Mouse (Mus musculus) neural tube, embryonic 12.5 days (tissue): Measurements from ENCODE around the gene Ltf. TPM values are rescaled to one million over a fixed set of nuclear protein-coding genes. Genes with fewer than 3 reads are reported as not detected.

Experiments
- ATAC-seq: fragments of 200-750 bp; cut with Nextera tagmentation; 2 replicates; pipeline ENCODE4 v1.8.0; 2017; ENCODE audit warnings: low read depth, mild to moderate bottlenecking, moderate TSS enrichment, moderate library complexity; ENCODE audit not compliant: low FRiP score
- H3K27ac ChIP-seq: fragments of 300-500 bp; sonication (generic); 2 replicates; pipeline ENCODE4 v1.5.1; 2016
- H3K27me3 ChIP-seq: fragments of 300-500 bp; sonication (generic); replicated peaks from 2 replicates; pipeline ENCODE4 v1.6.1; 2016; ENCODE audit warnings: mild to moderate bottlenecking
- H3K36me3 ChIP-seq: fragments of 300-500 bp; sonication (generic); 2 replicates; pipeline ENCODE4 v1.6.1; 2016; ENCODE audit warnings: mild to moderate bottlenecking
- H3K4me1 ChIP-seq: fragments of 300-500 bp; sonication (generic); 2 replicates; pipeline ENCODE4 v1.6.1; 2016
- H3K4me2 ChIP-seq: fragments of 300-500 bp; sonication (generic); replicated peaks from 2 replicates; pipeline ENCODE4 v1.6.1; 2016; ENCODE audit warnings: mild to moderate bottlenecking
- H3K4me3 ChIP-seq: fragments of 300-500 bp; sonication (generic); 2 replicates; pipeline ENCODE4 v1.5.1; 2016
- H3K9ac ChIP-seq: fragments of 300-500 bp; sonication (generic); 2 replicates; pipeline ENCODE4 v1.6.1; 2016; ENCODE audit warnings: mild to moderate bottlenecking
- H3K9me3 ChIP-seq: fragments of 300-500 bp; sonication (generic); 2 replicates; pipeline ENCODE4 v1.6.1; 2016; ENCODE audit warnings: mild to moderate bottlenecking
- WGBS: fragments of 180-500 bp; shearing (Covaris S2); methylation state at CpG from one replicate; pipeline ENCODE4 v1.1.7; 2016; 5-methylcytosine and 5-hydroxymethylcytosine counted together
- polyA plus RNA-seq: library from polyadenylated mRNA; unstranded; fragments of >200 nt; fragmentation: Nextera tagmentation; extraction: Ambion mirVana; gene quantifications from 2 replicates; pipeline ENCODE4 v1.2.1, GENCODE M21; 2016

Gene Ltf
- 1.2 and 2.2 TPM in 2 replicates for polyA plus RNA-seq

GRCm38 (mm10) chr9:111019022-111019421 is at the start of gene Ltf:
Ltf (plus strand) TSS chr9:111019271.
- no peak for ATAC-seq
- H3K4me3 ChIP-seq, result no peak within 1 kb of the TSS
- no peak within 1 kb of the TSS for H3K27ac ChIP-seq
- 79% methylated on average over 5 of the region's 5 CpGs for WGBS
- H3K9ac ChIP-seq, result no peak within 1 kb of the TSS
- no peaks in the 10 kb centered on the region for H3K9me3 ChIP-seq
- H3K4me1 ChIP-seq, result no peaks in the 10 kb centered on the region
- no peaks in the 10 kb centered on the region for H3K27me3 ChIP-seq
- no peaks in the 10 kb centered on the region for H3K36me3 ChIP-seq
- no peak within 1 kb of the TSS for H3K4me2 ChIP-seq

GRCm38 (mm10) chr9:110979411-110979810 is 39.7 kb upstream of the Ltf start:
- Histone ChIP-seq H3K36me3 (no peaks in the 10 kb centered on the region), H3K27me3 (no peaks in the 10 kb centered on the region), H3K4me2 (no peak overlapping the region), H3K9ac (no peak overlapping the region), H3K27ac (no peak overlapping the region), H3K4me3 (no peak overlapping the region), H3K9me3 (no peaks in the 10 kb centered on the region), H3K4me1 (no peaks in the 10 kb centered on the region)
- no peak for ATAC-seq
- WGBS, result 93% methylated on average over 11 of the region's 11 CpGs

- no peaks in the 10 kb centered on the region for H3K27me3 ChIP-seq
- no peak for ATAC-seq
- 63% methylated on average over 4 of the region's 4 CpGs for WGBS
- no peak overlapping the region for H3K4me3 ChIP-seq
- no peak overlapping the region for H3K9ac ChIP-seq
- no peak overlapping the region for H3K4me2 ChIP-seq
- H3K27ac ChIP-seq, result no peak overlapping the region
- H3K36me3 ChIP-seq, result no peaks in the 10 kb centered on the region
- H3K4me1 ChIP-seq, result no peaks in the 10 kb centered on the region
- H3K9me3 ChIP-seq, result no peaks in the 10 kb centered on the region
These were observed 36.7 kb upstream of the Ltf start for GRCm38 (mm10) chr9:110982351-110982750.

DNA sequence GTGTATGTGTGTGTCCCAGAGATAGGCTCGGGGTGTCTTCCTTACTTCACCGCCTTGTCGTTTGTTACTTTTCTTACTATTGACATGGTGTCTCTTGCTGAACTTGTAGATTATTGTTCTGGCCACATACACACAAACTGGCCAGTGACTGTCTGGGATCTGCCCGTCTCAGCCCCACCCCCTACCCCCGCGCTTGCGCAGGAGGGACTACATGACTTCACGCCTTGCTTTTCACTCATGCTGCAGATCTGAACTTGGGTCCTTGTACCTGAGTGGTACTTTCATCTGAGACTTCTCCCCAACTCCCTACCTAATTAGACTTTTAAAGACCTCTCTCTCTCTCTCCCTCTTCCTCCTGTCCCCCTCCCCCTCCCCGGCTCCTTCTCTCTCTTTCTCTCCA is 35.0 kb upstream of the Ltf start:
- no peaks in the 10 kb centered on the region for H3K27me3 ChIP-seq
- WGBS, result 94% methylated on average over 9 of the region's 9 CpGs
- no peak for ATAC-seq
- H3K4me2 ChIP-seq, result no peak overlapping the region
- no peak overlapping the region for H3K27ac ChIP-seq
- H3K9me3 ChIP-seq, result no peaks in the 10 kb centered on the region
- H3K4me3 ChIP-seq, result no peak overlapping the region
- H3K36me3 ChIP-seq, result no peaks in the 10 kb centered on the region
- H3K9ac ChIP-seq, result no peak overlapping the region
- no peaks in the 10 kb centered on the region for H3K4me1 ChIP-seq

GRCm38 (mm10) chr9:110985541-110985940 is 33.5 kb upstream of the Ltf start:
- H3K9me3 ChIP-seq, result no peaks in the 10 kb centered on the region
- no peak overlapping the region for H3K9ac ChIP-seq
- no peak overlapping the region for H3K4me3 ChIP-seq
- no peaks in the 10 kb centered on the region for H3K27me3 ChIP-seq
- H3K4me1 ChIP-seq, result no peaks in the 10 kb centered on the region
- ATAC-seq, result no peak
- no peaks in the 10 kb centered on the region for H3K36me3 ChIP-seq
- H3K4me2 ChIP-seq, result no peak overlapping the region
- no peak overlapping the region for H3K27ac ChIP-seq
- 94% methylated on average over 5 of the region's 5 CpGs for WGBS

DNA sequence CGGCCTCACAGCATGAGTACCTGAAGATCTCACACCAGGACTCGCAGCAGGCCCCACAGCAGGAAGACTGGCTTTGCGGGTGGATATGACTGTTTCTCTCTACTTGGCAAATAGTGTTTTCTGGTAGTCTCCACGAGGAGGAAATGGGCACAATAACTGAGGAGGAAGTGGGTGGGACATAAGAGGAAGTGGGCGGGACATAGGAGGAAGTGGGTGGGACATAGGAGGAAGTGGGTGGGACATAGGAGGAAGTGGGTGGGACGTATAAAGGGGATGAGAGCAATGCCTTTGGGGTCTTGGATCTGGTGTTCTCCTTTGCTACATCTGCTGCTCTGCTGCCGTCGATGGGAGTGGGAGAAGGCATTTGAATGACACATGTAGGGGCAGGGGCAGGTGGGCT is 33.1 kb upstream of the Ltf start:
- Histone ChIP-seq H3K27me3 (no peaks in the 10 kb centered on the region), H3K27ac (no peak overlapping the region), H3K36me3 (no peaks in the 10 kb centered on the region), H3K4me2 (no peak overlapping the region), H3K9me3 (no peaks in the 10 kb centered on the region), H3K4me3 (no peak overlapping the region), H3K4me1 (no peaks in the 10 kb centered on the region), H3K9ac (no peak overlapping the region)
- WGBS, result 88% methylated on average over 8 of the region's 8 CpGs
- ATAC-seq, result no peak

DNA sequence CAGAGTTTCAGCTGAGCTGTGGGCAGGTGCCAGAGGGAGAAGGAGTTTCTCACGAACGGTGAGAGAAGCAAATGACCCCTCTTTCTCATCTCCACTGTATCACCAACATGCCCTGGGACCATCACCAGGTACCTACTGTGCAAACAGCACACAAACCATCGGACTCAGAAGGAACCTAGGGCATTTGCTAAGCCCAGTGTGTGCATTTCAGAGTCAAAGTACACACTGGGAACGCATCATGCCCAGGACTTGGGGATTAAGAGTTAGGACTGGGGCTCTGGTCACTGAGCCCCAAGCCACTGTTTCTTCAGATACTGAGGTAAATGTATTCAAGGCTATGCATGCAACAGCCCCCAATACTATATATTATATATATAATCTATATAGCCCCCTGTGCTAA is 31.7 kb upstream of the Ltf start:
- ATAC-seq, result no peak
- Histone ChIP-seq H3K4me2 (no peak overlapping the region), H3K9ac (no peak overlapping the region), H3K4me1 (no peaks in the 10 kb centered on the region), H3K27me3 (no peaks in the 10 kb centered on the region), H3K27ac (no peak overlapping the region), H3K4me3 (no peak overlapping the region), H3K36me3 (no peaks in the 10 kb centered on the region), H3K9me3 (no peaks in the 10 kb centered on the region)
- 80% methylated on average over 4 of the region's 4 CpGs for WGBS

GRCm38 (mm10) chr9:110988078-110988477 is 31.0 kb upstream of the Ltf start:
- no peaks in the 10 kb centered on the region for H3K36me3 ChIP-seq
- no peaks in the 10 kb centered on the region for H3K9me3 ChIP-seq
- H3K4me1 ChIP-seq, result no peaks in the 10 kb centered on the region
- no peak overlapping the region for H3K4me3 ChIP-seq
- H3K4me2 ChIP-seq, result no peak overlapping the region
- no peaks in the 10 kb centered on the region for H3K27me3 ChIP-seq
- WGBS, result 83% methylated on average over 3 of the region's 3 CpGs
- H3K9ac ChIP-seq, result no peak overlapping the region
- no peak overlapping the region for H3K27ac ChIP-seq
- ATAC-seq, result no peak

GRCm38 (mm10) chr9:110989141-110989540 is 29.9 kb upstream of the Ltf start:
- 65% methylated on average over 4 of the region's 4 CpGs for WGBS
- ATAC-seq, result no peak

GRCm38 (mm10) chr9:110989543-110989942 is 29.5 kb upstream of the Ltf start:
- H3K27me3 ChIP-seq, result no peaks in the 10 kb centered on the region
- ATAC-seq, result no peak
- no peaks in the 10 kb centered on the region for H3K36me3 ChIP-seq
- H3K27ac ChIP-seq, result no peak overlapping the region
- no peaks in the 10 kb centered on the region for H3K9me3 ChIP-seq
- no peak overlapping the region for H3K9ac ChIP-seq
- no peak overlapping the region for H3K4me3 ChIP-seq
- H3K4me2 ChIP-seq, result no peak overlapping the region
- 88% methylated on average over 2 of the region's 2 CpGs for WGBS
- no peaks in the 10 kb centered on the region for H3K4me1 ChIP-seq

More at GRCm38 (mm10) chr9:110989141-110989540, 29.9 kb upstream of the Ltf start:
- Histone ChIP-seq H3K9me3 (no peaks in the 10 kb centered on the region), H3K9ac (no peak overlapping the region), H3K4me1 (no peaks in the 10 kb centered on the region), H3K27ac (no peak overlapping the region), H3K4me2 (no peak overlapping the region), H3K36me3 (no peaks in the 10 kb centered on the region), H3K4me3 (no peak overlapping the region), H3K27me3 (no peaks in the 10 kb centered on the region)

GRCm38 (mm10) chr9:110990204-110990603 is 28.9 kb upstream of the Ltf start, which contains the start of gene Rtp3:
Rtp3 (minus strand) TSS chr9:110990583.
- Histone ChIP-seq H3K27ac (no peak within 1 kb of the TSS), H3K27me3 (no peaks in the 10 kb centered on the region), H3K9ac (no peak within 1 kb of the TSS), H3K9me3 (no peaks in the 10 kb centered on the region), H3K4me3 (no peak within 1 kb of the TSS), H3K4me2 (no peak within 1 kb of the TSS), H3K4me1 (no peaks in the 10 kb centered on the region), H3K36me3 (no peaks in the 10 kb centered on the region)
- WGBS, result 59% methylated on average over 6 of the region's 6 CpGs
- ATAC-seq, result no peak

DNA sequence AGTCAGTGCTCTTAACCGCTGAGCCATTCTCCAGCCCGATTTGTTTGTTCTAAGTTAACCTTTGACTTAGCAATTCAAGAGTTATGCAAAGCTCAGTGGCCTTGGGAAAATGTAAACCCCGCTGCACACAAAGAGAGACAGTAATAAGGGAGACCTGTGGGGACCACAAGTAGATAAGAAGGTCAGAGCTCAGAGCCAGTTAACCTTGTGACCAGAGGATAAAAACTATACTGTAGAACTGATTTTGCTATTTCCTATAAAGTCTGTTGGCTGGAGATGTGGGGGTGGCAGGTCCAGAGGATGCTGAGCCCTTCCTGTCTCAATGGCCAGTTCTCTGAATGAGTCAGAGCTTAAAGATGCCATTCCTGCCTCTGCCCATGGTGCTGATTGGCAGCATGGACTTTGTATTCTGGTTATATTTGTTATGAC is 25.8 kb upstream of the Ltf start:
- no peak overlapping the region for H3K4me3 ChIP-seq
- H3K27ac ChIP-seq, result no peak overlapping the region
- no peaks in the 10 kb centered on the region for H3K27me3 ChIP-seq
- 47% methylated on average over 3 of the region's 3 CpGs for WGBS
- no peaks in the 10 kb centered on the region for H3K9me3 ChIP-seq
- no peaks in the 10 kb centered on the region for H3K36me3 ChIP-seq
- H3K9ac ChIP-seq, result no peak overlapping the region
- ATAC-seq, result no peak
- no peaks in the 10 kb centered on the region for H3K4me1 ChIP-seq
- H3K4me2 ChIP-seq, result no peak overlapping the region

DNA sequence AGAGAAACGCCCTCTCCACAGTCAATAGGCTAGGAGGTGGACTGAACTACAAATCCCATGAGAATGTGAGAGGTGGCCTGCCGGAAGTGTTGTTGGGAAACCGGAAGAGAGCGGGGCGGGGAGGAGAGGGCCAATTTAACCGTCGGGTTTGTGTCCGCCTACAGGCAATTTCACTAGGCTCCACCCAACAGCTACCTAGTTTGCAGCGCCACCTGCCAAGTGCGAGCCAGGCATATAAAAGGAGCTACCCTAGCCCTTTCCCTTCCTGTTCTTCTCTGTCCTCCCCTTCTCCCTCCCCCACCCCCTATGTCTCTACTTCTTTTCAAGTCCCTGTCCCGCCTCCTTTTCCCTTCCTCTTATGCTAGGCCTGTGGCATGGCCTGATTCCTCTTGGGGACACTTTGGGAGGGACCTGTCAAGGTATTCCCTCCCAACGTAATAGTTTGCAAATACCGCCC is 24.3 kb upstream of the Ltf start:
- H3K27me3 ChIP-seq, result no peaks in the 10 kb centered on the region
- no peak overlapping the region for H3K9ac ChIP-seq
- ATAC-seq, result peak; percentile 89
- no peaks in the 10 kb centered on the region for H3K36me3 ChIP-seq
- peak overlapping the region; percentile 58 for H3K4me2 ChIP-seq
- H3K4me3 ChIP-seq, result peak overlapping the region; percentile 35
- H3K9me3 ChIP-seq, result no peaks in the 10 kb centered on the region
- H3K4me1 ChIP-seq, result no peaks in the 10 kb centered on the region
- 9% methylated on average over 13 of the region's 13 CpGs for WGBS
- no peak overlapping the region for H3K27ac ChIP-seq
